Mouse (Mus musculus) frontal cortex, postnatal 10 days (tissue): ENCODE data around the gene Eipr1.
A peak's percentile ranks its signal among the peaks of the same experiment; 100 is the strongest.
"Not testable (repeated sequence)": the region's sequence is repeated elsewhere in the genome, so short reads cannot be mapped to it uniquely, and the experiment has no call there.

Experiments used
- DNase-seq, 2 experiments: peaks; one replicate each; pipeline ENCODE4 v3.0.0; 2022; ENCODE audit warnings: low spot score in 2 of 2, mixed read lengths in 1 of 2

The Eipr1 gene

GRCm38 (mm10) chr12:28751508-28752263 is at the start of gene Eipr1:
TSS of gene Eipr1 (plus strand) at chr12:28751803.
- DNase-seq: peak; percentile 84 to 85

GRCm38 (mm10) chr12:28704381-28704780 is 47.2 kb upstream of the Eipr1 start:
- no peak for DNase-seq

- DNase-seq: no peak
Measured at GRCm38 (mm10) chr12:28705204-28705603, 46.4 kb upstream of the Eipr1 start.

- no peak for DNase-seq
Measured at GRCm38 (mm10) chr12:28708154-28708553, 43.4 kb upstream of the Eipr1 start.

- peak; percentile 66 to 78 for DNase-seq
Measured at GRCm38 (mm10) chr12:28710566-28711185, 40.9 kb upstream of the Eipr1 start.

- no peak for DNase-seq
Measured at GRCm38 (mm10) chr12:28714822-28715632, 36.6 kb upstream of the Eipr1 start.

GRCm38 (mm10) chr12:28717066-28717465 is 34.5 kb upstream of the Eipr1 start:
- no peak for DNase-seq

GRCm38 (mm10) chr12:28718106-28718505 is 33.5 kb upstream of the Eipr1 start:
- DNase-seq: no peak

GRCm38 (mm10) chr12:28724366-28724765 is 27.2 kb upstream of the Eipr1 start:
- no peak for DNase-seq

- no peak for DNase-seq
Measured at GRCm38 (mm10) chr12:28726204-28726603, 25.4 kb upstream of the Eipr1 start.

- DNase-seq: no peak
Measured at GRCm38 (mm10) chr12:28727061-28727460, 24.5 kb upstream of the Eipr1 start.

GRCm38 (mm10) chr12:28732631-28733030 is 19.0 kb upstream of the Eipr1 start:
- DNase-seq: no peak

GRCm38 (mm10) chr12:28733520-28734245 is 17.9 kb upstream of the Eipr1 start:
- not testable (repeated sequence) for DNase-seq

- DNase-seq: no peak
Measured at GRCm38 (mm10) chr12:28734271-28734670, 17.3 kb upstream of the Eipr1 start.

- DNase-seq: no peak
Measured at GRCm38 (mm10) chr12:28735293-28735692, 16.3 kb upstream of the Eipr1 start.

GRCm38 (mm10) chr12:28743328-28743727 is 8.3 kb upstream of the Eipr1 start:
- no peak for DNase-seq

GRCm38 (mm10) chr12:28750021-28750633 is 1.5 kb upstream of the Eipr1 start, which contains the start of gene Trappc12:
TSS of gene Trappc12 (minus strand) at chr12:28750472.
- peak; percentile 75 to 84 for DNase-seq

- DNase-seq: no peak
Measured at GRCm38 (mm10) chr12:28750876-28751275, 727 bp upstream of the Eipr1 start.

- no peak for DNase-seq
Measured at GRCm38 (mm10) chr12:28756019-28756418, 4.4 kb downstream of the Eipr1 start.

GRCm38 (mm10) chr12:28769953-28770352 is 18.4 kb downstream of the Eipr1 start:
- no peak for DNase-seq

GRCm38 (mm10) chr12:28773815-28774214 is 22.2 kb downstream of the Eipr1 start:
- no peak for DNase-seq
